Mouse (Mus musculus) embryonic facial prominence, embryonic 14.5 days (tissue): ENCODE results near the gene Lrrc51. TPM values are rescaled to one million over a fixed set of nuclear protein-coding genes. Genes with fewer than 3 reads are reported as not detected.

ENCODE experiments used
- ATAC-seq: fragments of 200-750 bp; cut with Nextera tagmentation; 2 replicates; pipeline ENCODE4 v1.8.0; 2017; ENCODE audit warnings: low read depth, moderate number of reproducible peaks, moderate TSS enrichment
- DNase-seq: peaks from one replicate; pipeline ENCODE4 v3.0.0-alpha.2; 2015; ENCODE audit warnings: low spot score
- H3K27ac ChIP-seq: fragments of 300-500 bp; sonication (generic); replicated peaks from 2 replicates; pipeline ENCODE4 v1.5.1; 2014; ENCODE audit warnings: low read depth, mild to moderate bottlenecking, low read length, moderate library complexity
- H3K27me3 ChIP-seq: fragments of 300-500 bp; sonication (generic); replicated peaks from 2 replicates; pipeline ENCODE4 v1.6.1; 2014; ENCODE audit warnings: low read length; ENCODE audit not compliant: control insufficient read depth, insufficient read depth
- H3K36me3 ChIP-seq: fragments of 300-500 bp; sonication (generic); 2 replicates; pipeline ENCODE4 v1.6.1; 2014; ENCODE audit warnings: low read length, mixed read lengths; ENCODE audit not compliant: control insufficient read depth, insufficient read depth
- H3K4me1 ChIP-seq: fragments of 300-500 bp; sonication (generic); 2 replicates; pipeline ENCODE4 v1.6.1; 2014; ENCODE audit warnings: antibody characterized with exemption, low read length; ENCODE audit not compliant: control insufficient read depth, insufficient read depth
- H3K4me2 ChIP-seq: fragments of 300-500 bp; sonication (generic); 2 replicates; pipeline ENCODE4 v1.6.1; 2014; ENCODE audit warnings: low read depth, mild to moderate bottlenecking, low read length, moderate library complexity, mixed read lengths
- H3K4me3 ChIP-seq: fragments of 300-500 bp; sonication (generic); 2 replicates; pipeline ENCODE4 v1.5.1; 2014; ENCODE audit warnings: low read depth, mild to moderate bottlenecking, low read length
- H3K9ac ChIP-seq: fragments of 300-500 bp; sonication (generic); 2 replicates; pipeline ENCODE4 v1.6.1; 2014; ENCODE audit warnings: low read depth, mild to moderate bottlenecking, low read length, moderate library complexity, mixed read lengths
- H3K9me3 ChIP-seq: fragments of 300-500 bp; sonication (generic); 2 replicates; pipeline ENCODE4 v1.6.1; 2016; ENCODE audit warnings: low read length; ENCODE audit not compliant: control insufficient read depth
- WGBS: fragments of 180-500 bp; shearing (Covaris S2); extraction: QIAGEN DNeasy Blood & Tissue Kit; methylation state at CpG from one replicate; pipeline ENCODE4 v1.1.7; 2014; 5-methylcytosine and 5-hydroxymethylcytosine counted together
- polyA plus RNA-seq: library from polyadenylated mRNA; unstranded; fragments of >200 nt; fragmentation: Nextera tagmentation; extraction: Ambion mirVana; gene quantifications from 2 replicates; pipeline ENCODE4 v1.2.1, GENCODE M21; 2014

Gene Lrrc51
- polyA plus RNA-seq, 1 experiment from 2014 or later: 14.2 TPM

DNA sequence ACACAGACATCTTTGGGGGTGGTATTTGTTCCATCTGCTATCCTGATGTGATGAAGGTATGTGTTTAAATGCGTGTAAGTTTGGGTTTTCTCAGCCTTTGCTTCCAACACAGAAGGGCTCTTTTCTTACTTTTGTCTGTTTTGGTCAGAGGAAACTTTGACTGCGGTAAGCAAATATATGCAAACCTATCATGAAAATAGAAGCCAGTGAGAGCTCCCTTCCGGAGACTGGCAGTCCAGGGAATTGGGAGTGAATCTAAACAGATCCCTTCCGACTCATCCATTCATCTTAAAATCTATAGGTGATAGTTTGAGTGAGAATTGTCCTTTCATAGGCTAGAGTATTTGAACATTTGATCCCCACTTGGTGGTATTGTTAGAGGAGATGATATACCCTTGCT, 45.2 kb downstream of the Lrrc51 start:
- Histone ChIP-seq H3K4me1 (no peaks in the 10 kb centered on the region), H3K27me3 (no peaks in the 10 kb centered on the region; the same call in 1 of the 2 replicates), H3K27ac (no peak overlapping the region), H3K9me3 (no peaks in the 10 kb centered on the region), H3K9ac (no peak overlapping the region), H3K4me2 (no peak overlapping the region), H3K4me3 (no peak overlapping the region), H3K36me3 (no peaks in the 10 kb centered on the region)
- DNase-seq (no peak), ATAC-seq (no peak)
- 73% methylated on average over 4 of the region's 4 CpGs for WGBS

DNA sequence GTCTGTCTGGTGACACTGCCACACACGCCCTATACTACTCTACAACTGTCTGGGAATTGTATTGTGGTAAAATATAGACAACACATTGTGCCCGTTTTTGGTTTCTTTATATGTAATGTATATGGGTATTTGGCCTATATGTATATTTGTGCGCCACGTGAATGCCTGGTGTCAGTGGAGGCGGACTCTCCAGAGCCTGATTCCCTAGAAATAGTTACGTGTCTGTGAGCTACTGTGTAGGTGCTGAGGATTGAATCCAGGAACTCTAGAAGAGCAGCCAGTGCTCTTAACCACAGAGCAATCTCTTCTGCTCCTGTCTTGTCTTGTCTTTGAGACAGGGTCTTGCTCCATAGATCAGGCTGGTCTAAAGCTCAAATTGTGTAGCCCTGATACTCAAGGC, 47.4 kb downstream of the Lrrc51 start:
- ATAC-seq (no peak), DNase-seq (no peak)

DNA sequence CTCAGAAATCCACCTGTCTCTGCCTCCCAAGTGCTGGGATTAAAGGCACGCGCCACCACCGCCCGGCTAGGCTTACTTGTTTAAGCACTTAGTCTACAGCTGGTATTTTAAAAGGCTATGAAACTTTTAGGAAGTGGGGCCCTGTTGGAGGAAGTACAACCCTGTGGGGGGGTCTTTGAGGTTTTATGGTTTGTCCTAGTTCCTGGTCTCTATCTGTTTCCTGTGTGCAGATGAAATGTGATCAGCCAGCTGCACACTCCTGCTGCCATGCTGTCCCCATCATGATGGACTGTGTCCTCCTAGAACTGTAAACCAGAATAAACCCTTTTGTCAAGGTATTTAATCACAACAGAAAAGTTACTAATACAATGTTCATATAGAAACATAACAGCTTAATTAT, 49.5 kb downstream of the Lrrc51 start:
- Histone ChIP-seq H3K4me3 (no peak overlapping the region), H3K9ac (no peak overlapping the region), H3K9me3 (no peaks in the 10 kb centered on the region), H3K4me1 (no peaks in the 10 kb centered on the region), H3K36me3 (no peaks in the 10 kb centered on the region), H3K4me2 (no peak overlapping the region), H3K27me3 (no peaks in the 10 kb centered on the region; the same call in 1 of the 2 replicates), H3K27ac (no peak overlapping the region)
- WGBS: 86% methylated on average over 4 of the region's 4 CpGs
- ATAC-seq (no peak), DNase-seq (no peak)

More for the DNA sequence above, 47.4 kb downstream of the Lrrc51 start:
- Histone ChIP-seq H3K27me3 (no peaks in the 10 kb centered on the region; the same call in 1 of the 2 replicates), H3K27ac (no peak overlapping the region), H3K4me3 (no peak overlapping the region), H3K4me1 (no peaks in the 10 kb centered on the region), H3K36me3 (no peaks in the 10 kb centered on the region), H3K9me3 (no peaks in the 10 kb centered on the region), H3K4me2 (no peak overlapping the region), H3K9ac (no peak overlapping the region)
- 81% methylated on average over 6 of the region's 6 CpGs for WGBS

DNA sequence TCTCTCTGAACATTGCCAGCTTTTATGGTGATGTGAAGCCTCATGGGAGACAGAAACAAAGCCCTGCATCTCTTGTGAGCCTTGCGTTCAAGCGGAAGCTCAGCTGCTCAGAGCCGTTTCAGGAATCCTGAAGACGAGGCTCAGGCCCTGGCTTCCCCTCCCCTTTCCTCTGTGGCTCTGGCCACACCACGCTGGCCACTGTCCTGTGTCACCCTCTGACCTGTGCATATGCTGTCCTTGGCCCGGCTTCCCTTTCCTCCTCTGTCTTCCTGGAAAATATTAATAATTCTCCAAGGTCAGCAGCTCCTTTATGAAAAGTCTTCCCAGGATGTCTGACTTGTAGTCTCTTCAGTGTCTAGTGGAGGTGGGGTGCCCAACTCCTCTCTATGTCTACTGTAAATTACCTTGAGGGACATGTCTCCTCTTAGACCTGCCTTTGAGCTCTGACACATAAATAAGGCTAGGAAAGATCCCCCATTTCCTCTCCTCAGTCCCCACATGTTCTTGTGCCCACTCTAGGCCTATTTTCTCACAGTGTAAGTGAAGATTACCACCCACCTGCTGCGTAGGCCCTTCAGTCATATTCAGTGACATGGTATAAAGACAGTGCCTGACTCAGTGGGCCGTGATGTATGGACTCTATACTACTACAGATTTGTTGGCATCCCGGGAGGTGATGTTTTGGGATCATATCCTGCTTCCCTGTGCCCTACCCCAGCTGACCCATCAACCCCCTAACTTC, 51.1 kb downstream of the Lrrc51 start:
- Histone ChIP-seq H3K4me1 (no peaks in the 10 kb centered on the region), H3K4me2 (no peak overlapping the region), H3K27ac (no peak overlapping the region), H3K9me3 (no peaks in the 10 kb centered on the region), H3K9ac (no peak overlapping the region), H3K4me3 (no peak overlapping the region), H3K27me3 (no peaks in the 10 kb centered on the region), H3K36me3 (no peaks in the 10 kb centered on the region)
- ATAC-seq (no peak), DNase-seq (no peak)
- 66% methylated on average over 9 of the region's 9 CpGs for WGBS

DNA sequence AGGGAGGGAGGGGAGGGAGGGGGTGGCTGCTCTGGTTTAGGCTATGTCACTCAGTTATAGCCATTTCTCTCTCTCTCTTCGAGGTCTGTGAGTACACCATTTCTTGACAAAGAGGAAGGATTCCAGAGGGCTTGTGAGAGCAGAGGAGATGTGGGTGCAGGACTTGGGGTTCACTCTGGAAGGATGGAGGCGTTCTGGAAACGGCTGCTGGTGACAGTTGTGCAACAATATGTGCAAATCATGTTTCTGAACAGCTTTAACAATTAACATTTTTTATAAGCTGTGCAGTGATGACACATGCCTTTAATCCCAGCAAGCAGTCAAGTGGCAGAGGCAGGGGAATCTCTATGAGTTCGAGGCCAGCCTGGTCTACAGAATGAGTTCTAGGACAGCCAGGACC, 52.8 kb downstream of the Lrrc51 start:
- Histone ChIP-seq H3K9me3 (no peaks in the 10 kb centered on the region), H3K9ac (no peak overlapping the region), H3K4me1 (no peaks in the 10 kb centered on the region), H3K36me3 (no peaks in the 10 kb centered on the region), H3K27me3 (no peaks in the 10 kb centered on the region), H3K27ac (no peak overlapping the region), H3K4me3 (no peak overlapping the region), H3K4me2 (no peak overlapping the region)
- WGBS: 71% methylated on average over 4 of the region's 4 CpGs
- DNase-seq: no peak
- no peak for ATAC-seq

DNA sequence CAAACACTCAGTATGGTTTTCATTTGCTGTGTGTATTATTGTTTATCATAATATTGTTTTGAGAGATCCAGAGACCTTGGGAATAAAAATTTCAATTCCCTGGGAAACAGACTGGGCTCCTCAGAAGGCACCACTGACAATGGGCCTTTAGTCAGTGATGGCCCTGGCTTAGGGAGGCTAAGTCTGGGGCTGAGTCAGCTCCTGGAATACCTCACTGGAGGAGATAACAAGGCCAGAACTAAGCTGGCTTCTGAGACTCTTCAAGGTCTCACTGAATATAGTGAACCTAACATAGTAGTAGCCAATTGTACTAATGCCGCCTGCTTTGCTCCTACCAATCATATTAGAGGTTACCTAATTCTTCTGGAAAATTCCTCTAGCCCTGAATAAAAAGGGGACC, 57.7 kb downstream of the Lrrc51 start:
- ATAC-seq: no peak
- 88% methylated on average over 1 of the region's 1 CpGs for WGBS

DNA sequence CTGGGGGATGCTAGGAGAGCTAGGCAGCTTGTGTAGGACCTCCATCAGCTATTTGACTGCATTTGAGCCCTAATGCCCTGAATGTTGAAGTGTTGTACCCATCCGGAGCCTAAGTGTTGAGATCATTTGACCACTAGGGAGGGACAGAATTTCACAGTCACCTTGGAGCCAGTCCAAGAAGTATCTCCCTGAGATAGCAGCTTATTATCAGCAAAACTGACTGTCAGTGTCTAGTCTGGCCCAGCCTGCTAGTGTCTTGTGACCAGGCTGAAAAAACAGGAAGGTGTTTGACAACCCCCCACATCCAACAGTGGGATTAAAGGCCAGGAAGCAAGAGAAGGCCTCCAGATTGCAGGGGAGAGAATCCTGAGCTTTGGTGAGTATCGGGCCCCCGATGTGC, 62.4 kb downstream of the Lrrc51 start:
- ATAC-seq (no peak), DNase-seq (no peak)
- Histone ChIP-seq H3K4me2 (no peak overlapping the region), H3K9ac (no peak overlapping the region), H3K27me3 (no peaks in the 10 kb centered on the region), H3K9me3 (no peaks in the 10 kb centered on the region), H3K4me1 (no peaks in the 10 kb centered on the region), H3K36me3 (no peaks in the 10 kb centered on the region), H3K4me3 (no peak overlapping the region), H3K27ac (no peak overlapping the region)
- WGBS: 84% methylated on average over 3 of the region's 3 CpGs

More for the DNA sequence above, 57.7 kb downstream of the Lrrc51 start:
- H3K4me2 ChIP-seq: no peak overlapping the region
- no peak overlapping the region for H3K9ac ChIP-seq
- H3K4me1 ChIP-seq: no peaks in the 10 kb centered on the region
- H3K27ac ChIP-seq: no peak overlapping the region
- H3K36me3 ChIP-seq: no peaks in the 10 kb centered on the region
- H3K27me3 ChIP-seq: no peaks in the 10 kb centered on the region
- no peaks in the 10 kb centered on the region for H3K9me3 ChIP-seq
- no peak for DNase-seq
- H3K4me3 ChIP-seq: no peak overlapping the region

DNA sequence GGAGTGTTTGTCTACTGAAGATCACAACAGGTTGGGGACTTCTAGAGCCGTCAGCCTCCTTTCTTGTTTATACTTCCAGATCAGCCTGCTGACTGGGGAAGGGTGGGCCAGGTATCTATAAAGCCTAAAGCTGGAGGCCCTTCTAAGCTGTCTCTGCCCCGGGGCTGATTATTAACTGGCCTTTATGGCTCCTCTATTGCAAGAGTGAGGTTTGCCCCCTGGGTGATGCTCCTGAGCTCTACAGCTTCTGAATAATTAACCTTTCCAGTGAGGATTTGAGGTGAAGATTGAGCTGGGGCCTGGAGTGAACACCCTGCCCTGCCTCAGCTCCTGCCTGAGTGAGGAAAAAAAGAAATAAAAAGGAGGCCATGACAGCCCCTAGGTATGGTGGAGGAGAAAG, 63.1 kb downstream of the Lrrc51 start, which contains the start of gene Folr1:
Gene Folr1 (minus strand): TSS at position 160 of the 400 bp plus-strand sequence.
- Histone ChIP-seq H3K4me1 (no peaks in the 10 kb centered on the region), H3K9ac (no peak within 1 kb of the TSS), H3K27ac (no peak within 1 kb of the TSS), H3K27me3 (no peaks in the 10 kb centered on the region), H3K4me3 (no peak within 1 kb of the TSS), H3K36me3 (no peaks in the 10 kb centered on the region), H3K9me3 (no peaks in the 10 kb centered on the region), H3K4me2 (no peak within 1 kb of the TSS)
- 83% methylated on average over 2 of the region's 2 CpGs for WGBS
- ATAC-seq: no peak
- DNase-seq: no peak

DNA sequence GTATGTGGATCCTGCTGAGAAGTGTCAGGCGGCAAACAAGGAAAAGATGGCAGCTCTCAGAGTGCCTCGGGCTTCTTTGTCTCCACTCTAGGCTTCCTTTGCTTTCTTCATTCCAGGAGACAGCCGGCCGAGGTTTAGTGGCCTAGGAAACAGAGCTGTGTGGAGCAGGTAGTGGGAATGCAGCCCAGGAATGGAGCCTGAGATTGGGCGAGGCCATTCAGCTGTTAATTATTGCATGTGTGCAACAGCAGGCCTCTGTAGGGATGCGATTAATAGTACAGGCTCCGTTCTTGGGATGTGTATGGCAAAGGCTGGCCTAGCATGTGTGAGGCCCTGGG, 64.6 kb downstream of the Lrrc51 start:
- H3K36me3 ChIP-seq: no peaks in the 10 kb centered on the region
- no peaks in the 10 kb centered on the region for H3K4me1 ChIP-seq
- no peaks in the 10 kb centered on the region for H3K27me3 ChIP-seq
- H3K9me3 ChIP-seq: no peaks in the 10 kb centered on the region
- H3K4me2 ChIP-seq: no peak overlapping the region
- ATAC-seq (no peak), DNase-seq (no peak)
- no peak overlapping the region for H3K27ac ChIP-seq
- no peak overlapping the region for H3K9ac ChIP-seq
- H3K4me3 ChIP-seq: no peak overlapping the region
- 61% methylated on average over 7 of the region's 7 CpGs for WGBS
